Mouse (Mus musculus) kidney, adult 11 months (tissue): ENCODE results near the gene Mafg.
A peak's percentile ranks its signal among the peaks of the same experiment; 100 is the strongest.

Experiments
- DNase-seq: peaks from one replicate; pipeline ENCODE4 v3.0.0; 2022

Gene Mafg

GRCm38 (mm10) chr11:120620195-120620594 lies 13.2 kb downstream of the Mafg start:
- DNase-seq: no peak

- DNase-seq: no peak
Measured at GRCm38 (mm10) chr11:120618619-120619535, 14.5 kb downstream of the Mafg start.

- DNase-seq: peak; percentile 96
Measured at GRCm38 (mm10) chr11:120617519-120618112, 15.8 kb downstream of the Mafg start, which contains the start of gene Pcyt2. Gene Pcyt2 (minus strand): TSS chr11:120617936.

- peak; percentile 82 for DNase-seq
Measured at GRCm38 (mm10) chr11:120616617-120617294, 16.6 kb downstream of the Mafg start.

GRCm38 (mm10) chr11:120615606-120616203 lies 17.7 kb downstream of the Mafg start:
- no peak for DNase-seq

- no peak for DNase-seq
Measured at GRCm38 (mm10) chr11:120615167-120615566, 18.2 kb downstream of the Mafg start.

- DNase-seq: no peak
Measured at GRCm38 (mm10) chr11:120613976-120614375, 19.4 kb downstream of the Mafg start.

GRCm38 (mm10) chr11:120613481-120613972 lies 19.9 kb downstream of the Mafg start:
- DNase-seq: no peak

- peak; percentile 75 for DNase-seq
Measured at GRCm38 (mm10) chr11:120612763-120613162, 20.6 kb downstream of the Mafg start.

- DNase-seq: no peak
Measured at GRCm38 (mm10) chr11:120610477-120611046, 22.8 kb downstream of the Mafg start.

GRCm38 (mm10) chr11:120609250-120609649 lies 24.1 kb downstream of the Mafg start:
- peak; percentile 75 for DNase-seq

- DNase-seq: no peak
Measured at GRCm38 (mm10) chr11:120608241-120609034, 25.0 kb downstream of the Mafg start, which contains the start of gene Npb. Gene Npb (plus strand): TSS chr11:120608477.

GRCm38 (mm10) chr11:120606764-120607163 lies 26.6 kb downstream of the Mafg start:
- no peak for DNase-seq

GRCm38 (mm10) chr11:120605667-120606066 lies 27.7 kb downstream of the Mafg start:
- DNase-seq: no peak

GRCm38 (mm10) chr11:120603545-120603944 lies 29.9 kb downstream of the Mafg start:
- DNase-seq: no peak

- DNase-seq: no peak
Measured at GRCm38 (mm10) chr11:120600716-120601115, 32.7 kb downstream of the Mafg start.

- no peak for DNase-seq
Measured at GRCm38 (mm10) chr11:120598990-120599549, 34.3 kb downstream of the Mafg start.

GRCm38 (mm10) chr11:120598283-120598989 lies 35.0 kb downstream of the Mafg start, which contains the start of the genes Alyref and Anapc11:
Gene Alyref (minus strand): TSS chr11:120598365.
Gene Anapc11 (plus strand): TSS chr11:120598421.
- DNase-seq: peak; percentile 90

GRCm38 (mm10) chr11:120597240-120598235 lies 35.9 kb downstream of the Mafg start:
- peak; percentile 31 for DNase-seq
